Mouse (Mus musculus) E14TG2a.4 (cell line): ENCODE measurements around the gene Olfr215.
A peak's percentile ranks its signal among the peaks of the same experiment; 100 is the strongest.

Experiments
- CTCF ChIP-seq: conservative IDR thresholded peaks from 2 replicates; pipeline ENCODE4 v1.5.1; 2014; ENCODE audit warnings: low read length
- POU5F1 ChIP-seq: IDR thresholded peaks from 2 replicates; pipeline ENCODE4 v1.6.1; 2014; ENCODE audit warnings: low read length, borderline replicate concordance

GRCm38 (mm10) chr6:116632129-116632528 lies 48.1 kb upstream of the Olfr215 start:
- TF ChIP-seq CTCF: peak; percentile 88
- TF ChIP-seq POU5F1: no peak
